Mouse (Mus musculus) bone marrow macrophage, adult 2 months (primary cell): ENCODE data around the gene Bsdc1. TPM values are rescaled to one million over a fixed set of nuclear protein-coding genes. Genes with fewer than 3 reads are reported as not detected.

ENCODE experiments used
- H3K27ac ChIP-seq: 2 replicates; pipeline ENCODE4 v1.5.1; 2012; ENCODE audit warnings: low read depth, low read length; ENCODE audit not compliant: insufficient read depth
- H3K4me1 ChIP-seq: 2 replicates; pipeline ENCODE4 v1.6.1; 2012; ENCODE audit warnings: low read length; ENCODE audit not compliant: control insufficient read depth, insufficient read depth
- H3K4me3 ChIP-seq: 2 replicates; pipeline ENCODE4 v1.5.1; 2012; ENCODE audit warnings: mild to moderate bottlenecking, low read length, moderate library complexity; ENCODE audit not compliant: insufficient read depth
- CTCF ChIP-seq: IDR thresholded peaks from 2 replicates; pipeline ENCODE4 v1.5.1; 2012; ENCODE audit warnings: low read depth, mild to moderate bottlenecking, low read length, moderate library complexity
- POLR2A ChIP-seq: IDR thresholded peaks from 2 replicates; pipeline ENCODE4 v1.6.1; 2012; ENCODE audit warnings: mild to moderate bottlenecking, low read depth, low read length, borderline replicate concordance
- polyA plus RNA-seq: library from polyadenylated mRNA; stranded (reverse); fragments of >200 nt; gene quantifications from 2 replicates; pipeline ENCODE4 v1.2.4, GENCODE M21; 2012; ENCODE audit not compliant: missing spikeins, insufficient read depth, insufficient read length

Bsdc1 gene
- 37.3 and 42.3 TPM in 2 replicates for polyA plus RNA-seq

DNA sequence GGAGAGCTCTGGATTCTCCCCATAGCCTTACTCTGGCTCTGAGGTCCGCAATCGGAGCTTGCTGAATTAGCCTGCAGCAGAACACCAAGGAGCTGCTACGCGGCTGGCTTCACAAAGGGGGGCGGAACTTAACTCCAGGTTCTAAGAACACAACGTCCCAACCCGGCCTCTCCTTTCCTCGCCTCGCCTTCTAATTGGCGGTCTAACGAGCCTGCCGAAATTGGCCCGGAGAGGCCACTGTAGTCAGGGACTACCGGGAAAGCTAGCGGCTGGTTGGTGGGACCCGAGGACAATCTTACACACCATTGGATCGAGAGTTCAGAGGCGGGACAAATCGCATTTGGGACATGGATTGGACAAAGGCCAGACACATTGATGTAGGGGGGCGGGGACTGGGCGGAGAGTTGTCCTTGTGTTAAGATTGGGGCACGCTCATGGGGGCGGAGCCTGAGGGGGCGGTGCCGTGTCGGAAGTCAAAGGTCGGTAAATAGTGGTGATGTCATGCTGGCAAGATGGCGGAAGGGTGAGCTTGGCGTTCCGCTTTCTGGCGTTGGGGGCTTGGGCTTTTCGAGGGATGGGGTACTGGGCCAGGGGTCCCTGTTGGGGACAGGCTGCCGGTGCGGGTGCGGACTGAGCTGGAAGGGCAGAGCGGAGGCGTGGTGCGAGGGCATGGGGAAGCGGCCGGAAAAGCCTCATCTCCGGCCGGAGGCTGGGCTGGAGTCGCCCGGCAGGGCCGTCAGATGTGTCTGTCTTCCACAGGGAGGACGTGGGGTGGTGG, at the start of gene Bsdc1:
Bsdc1 (plus strand) TSS at position 399 of the 778 bp plus-strand sequence.
- H3K4me1 ChIP-seq = peaks cover 8% of the 10 kb centered on the region
- peak within 1 kb of the TSS; percentile 67 for H3K4me3 ChIP-seq
- TF ChIP-seq CTCF (no peak), POLR2A (no peak)
- peak within 1 kb of the TSS; percentile 44 for H3K27ac ChIP-seq

DNA sequence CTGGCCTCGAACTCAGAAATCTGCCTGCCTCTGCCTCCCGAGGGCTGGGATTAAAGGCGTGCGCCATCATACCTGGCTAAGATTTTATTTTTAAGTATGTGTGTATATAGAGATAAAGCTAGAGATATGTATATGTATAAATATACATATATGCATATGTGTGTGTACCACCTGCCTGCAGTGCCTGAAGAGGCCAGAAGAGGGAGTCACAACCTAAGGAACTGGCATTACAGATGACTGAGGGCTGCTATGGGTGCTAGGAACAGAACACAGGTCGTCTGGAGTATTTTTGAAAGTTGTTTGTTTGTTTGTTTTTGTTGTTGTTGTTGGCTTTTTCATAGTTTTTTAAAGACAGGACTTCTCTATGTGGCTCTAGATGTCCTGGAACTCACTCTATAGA, 45.5 kb upstream of the Bsdc1 start:
- TF ChIP-seq CTCF = peak; percentile 15; the same call in 1 of the 2 replicates
- no peak for TF ChIP-seq POLR2A
- no peak overlapping the region for H3K27ac ChIP-seq
- no peak overlapping the region for H3K4me3 ChIP-seq
- H3K4me1 ChIP-seq = no peaks in the 10 kb centered on the region

DNA sequence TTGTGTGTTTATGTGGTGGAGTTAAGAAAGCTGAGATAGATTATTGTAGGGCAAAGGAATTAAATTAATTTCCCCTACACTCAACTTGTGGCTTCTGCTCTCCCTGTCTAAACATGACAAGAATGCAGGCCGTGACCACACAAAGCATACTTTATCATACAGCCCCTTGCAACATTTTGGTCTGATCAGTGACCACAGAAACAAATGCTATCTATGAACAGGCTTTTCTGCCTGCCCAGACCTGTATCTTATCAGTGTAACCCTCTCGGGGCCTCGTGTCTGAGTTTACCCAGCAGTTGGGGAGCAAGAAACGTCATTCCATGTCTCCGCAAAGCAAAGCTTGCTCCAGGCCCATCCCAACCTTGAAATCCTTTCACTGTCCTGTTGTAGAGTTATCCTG, 44.9 kb upstream of the Bsdc1 start:
- Histone ChIP-seq H3K27ac (no peak overlapping the region), H3K4me1 (no peaks in the 10 kb centered on the region), H3K4me3 (no peak overlapping the region)
- TF ChIP-seq POLR2A = no peak
- no peak for TF ChIP-seq CTCF

DNA sequence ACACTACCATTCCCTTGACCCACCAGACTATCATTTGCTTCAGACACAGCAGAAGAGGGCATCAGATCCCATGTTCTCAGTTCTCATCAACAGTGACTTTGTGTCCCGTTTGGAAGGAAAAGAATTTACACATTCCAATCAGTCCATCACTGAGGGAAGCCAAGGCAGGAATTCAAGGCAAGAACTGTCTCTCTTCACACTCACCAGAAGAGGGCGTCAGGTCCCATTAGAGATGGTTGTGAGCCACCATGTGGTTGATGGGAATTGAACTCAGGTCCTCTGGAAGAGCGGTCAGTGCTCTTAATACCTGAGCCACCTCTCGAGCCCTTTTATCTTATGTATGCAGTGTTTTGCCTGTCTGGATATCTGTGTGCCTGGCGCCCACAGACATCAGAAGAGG, 43.1 kb upstream of the Bsdc1 start:
- Histone ChIP-seq H3K4me3 (no peak overlapping the region), H3K27ac (no peak overlapping the region), H3K4me1 (no peaks in the 10 kb centered on the region)
- TF ChIP-seq POLR2A (no peak), CTCF (no peak)

DNA sequence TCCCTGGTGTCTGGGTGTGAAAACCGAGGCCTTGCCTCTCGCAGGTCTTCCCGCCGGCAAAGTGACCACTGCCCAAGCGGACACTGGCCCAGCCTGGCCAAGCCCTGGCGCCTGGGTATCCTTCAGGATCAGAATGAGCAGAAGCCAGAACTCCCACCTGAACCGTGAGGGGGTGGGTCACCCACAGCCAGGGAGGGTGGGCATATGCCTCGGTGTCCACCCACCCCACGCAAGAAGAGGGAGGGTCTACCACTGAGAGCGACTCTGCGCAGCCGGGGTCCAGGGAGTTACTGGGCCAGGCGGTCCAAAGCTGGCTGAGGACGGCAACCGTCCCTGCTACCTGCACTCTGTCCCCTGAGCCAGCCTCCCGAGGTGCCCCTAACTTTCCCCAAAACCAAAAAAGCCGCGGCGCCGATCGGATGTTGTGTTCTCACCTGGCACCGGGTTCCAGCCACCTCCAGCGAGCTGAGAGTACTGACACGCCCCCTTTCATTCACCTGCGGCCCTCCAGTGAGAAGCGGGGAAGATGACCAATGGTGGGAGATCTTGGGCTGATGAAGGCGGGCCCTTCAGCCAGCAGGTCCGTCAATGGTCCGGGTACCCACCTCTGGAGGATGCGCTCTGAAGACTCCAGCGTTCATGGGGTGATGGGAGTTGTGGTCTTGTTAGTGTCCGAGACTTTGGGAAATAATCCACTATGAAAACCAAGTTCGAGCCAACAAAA, 20.9 kb upstream of the Bsdc1 start, which contains the start of gene Zbtb8b:
Zbtb8b (minus strand) TSS at position 514 of the 724 bp plus-strand sequence.
- Histone ChIP-seq H3K4me1 (no peaks in the 10 kb centered on the region), H3K27ac (no peak within 1 kb of the TSS), H3K4me3 (no peak within 1 kb of the TSS)
- TF ChIP-seq POLR2A = no peak
- no peak for TF ChIP-seq CTCF

DNA sequence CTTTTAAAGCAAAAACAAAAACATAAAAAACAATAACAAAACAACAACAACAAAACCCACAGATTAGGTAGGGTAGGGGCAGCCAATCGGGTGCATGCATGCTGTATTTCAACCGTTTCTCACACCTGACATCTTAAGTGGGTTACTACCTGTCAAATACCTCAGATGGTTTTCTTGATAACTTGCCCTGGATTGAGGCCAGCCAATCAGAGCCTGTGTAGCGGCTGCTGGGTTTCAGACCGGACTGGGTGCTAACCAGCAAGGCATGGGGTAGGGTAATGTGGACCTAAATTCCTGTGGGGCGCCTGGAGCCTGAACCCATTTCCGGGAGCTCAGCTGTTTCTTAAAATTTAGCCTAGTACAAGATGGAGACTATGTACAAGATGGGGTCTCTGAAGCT, 20.2 kb upstream of the Bsdc1 start:
- TF ChIP-seq POLR2A (no peak), CTCF (no peak)
- no peaks in the 10 kb centered on the region for H3K4me1 ChIP-seq
- H3K27ac ChIP-seq = no peak overlapping the region
- H3K4me3 ChIP-seq = no peak overlapping the region

DNA sequence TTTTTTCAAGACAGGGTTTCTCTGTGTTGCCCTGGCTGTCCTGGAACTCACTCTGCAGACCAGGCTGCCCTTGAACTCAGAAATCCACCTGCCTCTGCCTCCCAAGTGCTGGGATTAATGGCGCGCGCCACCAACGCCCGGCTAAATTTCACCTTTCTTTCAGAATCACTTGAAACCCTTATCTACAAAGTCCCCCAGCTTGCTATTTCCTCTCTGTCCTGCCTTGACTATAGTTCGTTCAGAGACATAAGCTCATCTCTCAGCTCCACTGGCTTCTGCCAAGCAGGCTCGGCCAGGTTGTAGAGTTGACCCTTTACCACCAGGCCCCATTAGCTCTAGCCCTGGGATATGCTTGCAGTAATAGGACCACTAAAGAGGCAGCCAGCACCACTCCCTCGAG, 14.0 kb upstream of the Bsdc1 start:
- no peak overlapping the region for H3K4me3 ChIP-seq
- H3K27ac ChIP-seq = no peak overlapping the region
- H3K4me1 ChIP-seq = no peaks in the 10 kb centered on the region
- no peak for TF ChIP-seq POLR2A
- TF ChIP-seq CTCF = no peak

DNA sequence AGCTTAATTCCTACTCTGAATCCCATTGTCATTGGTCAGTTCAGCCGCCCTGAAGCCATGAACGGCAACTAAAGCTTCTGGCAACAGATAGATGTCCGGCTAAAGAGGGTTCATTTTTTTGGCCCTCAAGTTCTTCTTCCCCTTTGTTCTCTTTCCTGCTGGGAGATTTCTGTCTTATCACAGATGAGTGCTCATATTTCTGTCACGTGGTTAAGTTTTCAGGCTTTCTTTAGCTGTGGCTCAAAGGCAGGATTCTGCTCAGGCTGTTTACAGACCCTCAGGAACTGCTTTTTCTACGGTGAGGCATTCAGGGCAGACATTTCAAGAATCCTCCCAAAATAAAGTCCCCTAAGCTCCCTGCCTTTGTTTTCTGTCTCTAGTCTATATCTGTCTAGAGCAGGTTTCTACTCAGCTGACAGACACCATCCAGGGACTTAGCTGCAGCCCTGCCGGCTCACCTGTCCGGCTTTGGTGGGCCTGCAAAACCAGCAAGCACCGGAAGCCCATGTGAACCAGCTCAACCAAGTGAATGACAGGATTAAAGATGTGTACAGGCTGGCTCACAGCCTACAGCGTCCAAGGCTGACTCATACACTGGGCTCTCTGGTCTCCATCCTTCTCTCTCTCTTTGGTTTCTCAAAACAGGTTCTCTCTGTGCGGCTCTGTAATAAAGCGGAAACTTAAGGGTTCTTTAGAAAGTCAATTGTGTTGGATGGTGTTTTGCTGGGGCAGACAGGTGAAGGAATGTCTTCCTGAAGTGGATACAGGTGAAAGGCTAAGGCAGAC, 13.4 kb upstream of the Bsdc1 start:
- Histone ChIP-seq H3K4me1 (no peaks in the 10 kb centered on the region), H3K4me3 (no peak overlapping the region), H3K27ac (no peak overlapping the region)
- no peak for TF ChIP-seq POLR2A
- no peak for TF ChIP-seq CTCF

DNA sequence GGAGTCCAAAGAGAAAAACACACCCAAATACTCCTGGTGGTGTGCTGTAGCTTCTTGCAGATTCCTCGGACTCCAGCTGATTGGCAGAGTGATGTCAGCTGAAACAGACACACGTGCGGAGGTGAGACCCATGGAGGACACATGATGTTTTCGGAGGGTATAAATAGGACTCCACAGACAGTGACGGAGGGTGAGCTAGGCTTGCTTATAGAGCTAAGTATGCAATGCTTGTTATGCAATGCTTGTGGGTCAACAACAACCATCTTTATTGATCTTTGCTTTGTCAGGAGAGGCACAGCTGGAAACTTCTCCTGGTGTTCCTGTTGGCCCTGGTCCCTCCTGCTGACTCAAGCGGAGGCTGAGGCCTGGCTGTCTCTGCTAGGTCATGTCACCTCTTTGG, 12.7 kb upstream of the Bsdc1 start:
- Histone ChIP-seq H3K27ac (no peak overlapping the region), H3K4me3 (no peak overlapping the region), H3K4me1 (no peaks in the 10 kb centered on the region)
- TF ChIP-seq CTCF (no peak), POLR2A (no peak)

DNA sequence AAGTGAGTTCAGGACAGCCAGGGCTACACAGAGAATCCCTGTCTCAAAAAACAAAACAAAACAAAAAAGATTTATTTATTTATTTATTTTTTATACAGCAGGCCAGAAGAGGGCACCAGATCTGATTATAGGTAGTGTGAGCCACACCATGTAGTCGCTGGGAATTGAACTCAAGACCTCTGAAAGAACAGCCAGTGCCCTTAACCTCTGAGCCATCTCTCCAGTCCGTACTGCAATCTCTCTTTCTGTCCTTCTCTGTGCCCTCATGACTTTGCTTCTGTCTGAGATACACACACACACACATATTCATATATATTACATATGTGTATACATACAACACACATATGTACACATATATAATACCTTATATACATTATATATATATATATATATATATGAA, 10.5 kb upstream of the Bsdc1 start:
- TF ChIP-seq CTCF (no peak), POLR2A (no peak)
- H3K4me1 ChIP-seq = no peaks in the 10 kb centered on the region
- no peak overlapping the region for H3K27ac ChIP-seq
- H3K4me3 ChIP-seq = no peak overlapping the region
